ENCODE assay signal across 19 mouse cellular contexts in genomic region chr14:59070056-59070455, GRCm38 (mm10).
DNase-seq lines count a peak whose midpoint lies in the region; ATAC-seq and TF ChIP-seq lines count a peak whose summit lies in the region.
"Had no signal": no experiment of that assay in that cellular context is flagged by ENCODE, and none has a peak within 500 bp of the region (broad histone marks: within the 10 kb centered on the region; RNA-seq: fewer than 3 reads in every experiment).

No protein-coding gene starts in this region.

- H3K9ac ChIP-seq in forebrain, embryonic 14.5 days (ENCODE audit: low read length): no peak overlapping the region

- H3K9me3 ChIP-seq in forebrain, embryonic 14.5 days (replicated peaks; ENCODE audit: control insufficient read depth, low read length): no peaks in the 10 kb centered on the region
- H3K9me3 ChIP-seq in forebrain, embryonic 10.5 days: no peaks in the 10 kb centered on the region

- no peaks in the 10 kb centered on the region for H3K36me3 ChIP-seq in forebrain, embryonic 14.5 days (ENCODE audit: control insufficient read depth, insufficient read depth, low read length)
- H3K36me3 ChIP-seq in forebrain, embryonic 10.5 days (replicated peaks): no peaks in the 10 kb centered on the region
- H3K36me3 ChIP-seq: G1E had no signal

- TF ChIP-seq CTCF in brain, embryonic 14.5 days (IDR thresholded peaks at IDR 0.05; ENCODE audit: borderline replicate concordance, extremely low read depth, insufficient read depth, insufficient read length): no peak

- peak; percentile 64 for DNase-seq in forebrain, embryonic 14.5 days (ENCODE audit: low spot score)
- DNase-seq in forebrain, embryonic 10.5 days (ENCODE audit: extremely low spot score, low spot score): no peak
- DNase-seq in brain, embryonic 14.5 days (ENCODE audit: low read depth): peak; percentile 78
- DNase-seq: adrenal gland, adult 2 months; adrenal gland, adult 8-10 months; adrenal gland, postnatal 10 days; adrenal gland, postnatal 14 days; adrenal gland, postnatal 25 days; adrenal gland, postnatal 36 days; B cell, adult 2 months; cerebellum, adult 11 months; cerebellum, adult 11-12 months; cerebellum, adult 18-20 months; cerebellum, adult 2 months; cerebellum, adult 8-10 months had no signal

- no peaks in the 10 kb centered on the region; the same call in 1 of the 2 replicates for H3K4me1 ChIP-seq in forebrain, embryonic 14.5 days (ENCODE audit: control insufficient read depth, insufficient read depth, low read length)
- peaks cover 7% of the 10 kb centered on the region; the same call in 1 of the 2 replicates for H3K4me1 ChIP-seq in forebrain, embryonic 10.5 days

- 23% methylated on average over 2 of the region's 2 CpGs for WGBS in forebrain, embryonic 14.5 days
- 91% methylated on average over 2 of the region's 2 CpGs for WGBS in forebrain, embryonic 10.5 days

- no peak for TF ChIP-seq POLR2A in brain, embryonic 14.5 days (IDR thresholded peaks at IDR 0.05; ENCODE audit: borderline replicate concordance, extremely low read depth, insufficient read depth, insufficient read length, poor library complexity, severe bottlenecking)

- no peak overlapping the region for H3K27ac ChIP-seq in forebrain, embryonic 14.5 days (ENCODE audit: low read depth, low read length)
- H3K27ac ChIP-seq in forebrain, embryonic 10.5 days: no peak overlapping the region

- no peaks in the 10 kb centered on the region for H3K27me3 ChIP-seq in forebrain, embryonic 14.5 days (replicated peaks; ENCODE audit: control insufficient read depth, insufficient read depth, low read length)
- H3K27me3 ChIP-seq in forebrain, embryonic 10.5 days (ENCODE audit: poor library complexity, severe bottlenecking): no peaks in the 10 kb centered on the region
- H3K27me3 ChIP-seq: Patski had no signal

- ATAC-seq in forebrain, embryonic 14.5 days: peak; percentile 32; the same call in 1 of the 2 replicates
- no peak for ATAC-seq in activated CD4-positive, CD25-positive, alpha-beta regulatory T cell, adult 4 months
- ATAC-seq: CD4-positive, CD25-positive, alpha-beta regulatory T cell, adult 4 months; Patski had no signal

- H3K4me3 ChIP-seq in forebrain, embryonic 14.5 days (ENCODE audit: low read depth, low read length): no peak overlapping the region
- H3K4me3 ChIP-seq in forebrain, embryonic 10.5 days: no peak overlapping the region

- no peak overlapping the region for H3K4me2 ChIP-seq in forebrain, embryonic 14.5 days (ENCODE audit: low read length)
